Mouse (Mus musculus) common myeloid progenitor, adult 5-6 weeks (primary cell): ENCODE measurements around the gene Cpm. TPM values are rescaled to one million over a fixed set of nuclear protein-coding genes. Genes with fewer than 3 reads are reported as not detected.
A peak's percentile ranks its signal among the peaks of the same experiment; 100 is the strongest.

Experiments used
- ATAC-seq: replicated peaks from 2 replicates; pipeline ENCODE4 v1.8.0; 2016; ENCODE audit warnings: low read depth, mild to moderate bottlenecking, moderate TSS enrichment, inconsistent platforms; ENCODE audit not compliant: poor library complexity, severe bottlenecking
- total RNA-seq: library from RNA; stranded (forward); fragments of 200-1000, 187-1606 nt; gene quantifications from 2 replicates; pipeline ENCODE4 v1.2.3, GENCODE M21; 2017

Gene Cpm
- total RNA-seq, 1 experiment from 2014 or later, result 0.14 TPM

DNA sequence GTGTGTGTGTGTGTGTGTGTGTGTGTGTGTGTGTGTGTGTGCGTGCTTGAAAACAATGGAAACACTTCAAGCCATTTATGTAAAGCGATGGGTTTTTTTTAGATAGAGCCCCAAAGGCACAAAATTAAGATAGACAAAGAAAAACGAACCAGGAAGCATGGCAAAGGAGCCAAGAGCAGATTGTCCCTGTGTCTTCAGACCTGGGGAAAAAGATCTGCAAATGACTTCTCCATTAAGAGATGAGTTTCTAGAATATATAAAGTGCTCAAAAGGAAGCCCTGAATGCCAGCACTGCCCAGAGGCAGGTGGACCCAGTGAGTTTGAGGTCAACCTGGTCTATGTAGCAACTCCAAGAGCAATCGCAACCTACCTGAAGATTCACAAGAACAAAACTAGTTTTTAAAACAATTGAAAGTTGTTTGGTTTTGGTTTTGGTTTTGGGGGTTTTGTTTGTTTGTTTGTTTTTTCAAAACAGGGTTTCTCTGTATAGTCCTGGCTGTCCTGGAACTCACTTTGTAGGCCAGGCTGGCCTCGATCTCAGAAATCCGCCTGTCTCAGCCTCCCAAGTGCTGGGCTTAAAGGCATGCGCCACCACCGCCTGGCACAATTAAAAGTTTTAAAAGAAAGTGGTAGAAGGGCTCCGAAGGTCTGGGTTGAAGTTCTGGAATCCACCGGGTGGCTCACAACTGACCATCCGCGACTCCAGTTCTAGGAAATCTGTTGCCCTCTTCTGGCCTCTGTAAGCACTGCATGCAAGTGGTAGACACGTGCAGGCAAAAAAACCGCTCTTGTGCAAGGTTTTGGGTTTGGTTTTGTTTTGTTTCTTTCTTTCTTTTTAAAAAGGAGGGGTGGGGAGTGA, 52.9 kb downstream of the Cpm start:
- ATAC-seq, result peak; percentile 69

DNA sequence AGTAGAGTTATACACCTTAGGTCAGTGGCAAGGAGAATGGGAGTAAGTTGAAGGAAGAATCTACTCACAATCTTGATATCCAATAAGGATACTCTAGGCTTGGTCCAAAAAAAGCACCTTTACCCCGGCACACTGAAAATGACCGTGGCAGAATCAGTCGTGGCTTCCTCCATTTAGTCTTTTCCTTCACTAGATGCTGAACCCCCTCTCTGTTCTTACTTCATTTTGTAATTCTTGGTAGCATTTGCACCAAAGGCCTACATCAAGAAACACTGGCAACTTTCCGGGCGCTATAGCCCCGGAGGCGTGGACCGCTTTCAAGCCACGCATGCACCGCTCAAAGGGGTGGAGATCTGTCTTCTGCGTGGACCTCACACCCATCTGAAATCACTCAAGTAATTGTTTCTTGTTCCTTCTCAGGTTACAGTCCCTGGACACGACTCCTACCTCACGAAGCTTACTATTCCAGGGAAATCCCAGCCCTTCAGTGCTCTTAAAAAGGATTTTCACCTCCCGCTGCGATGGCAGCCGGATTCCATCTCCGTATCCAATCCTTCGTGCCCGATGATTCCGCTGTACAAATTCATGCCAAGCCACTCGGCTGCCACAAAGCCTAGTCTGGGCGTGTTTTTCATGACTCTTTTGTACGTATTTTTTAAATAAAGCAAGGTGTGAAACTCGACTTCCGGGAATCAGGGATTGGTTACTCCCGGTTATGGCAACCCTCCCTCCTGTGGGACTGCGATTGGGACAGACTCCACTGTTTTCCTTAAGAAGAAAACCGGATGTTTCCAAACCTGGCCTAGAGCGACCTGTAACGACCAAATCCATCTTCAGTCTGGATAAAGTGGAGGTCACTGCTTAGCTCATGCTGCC, 53.8 kb downstream of the Cpm start:
- ATAC-seq, result no peak

DNA sequence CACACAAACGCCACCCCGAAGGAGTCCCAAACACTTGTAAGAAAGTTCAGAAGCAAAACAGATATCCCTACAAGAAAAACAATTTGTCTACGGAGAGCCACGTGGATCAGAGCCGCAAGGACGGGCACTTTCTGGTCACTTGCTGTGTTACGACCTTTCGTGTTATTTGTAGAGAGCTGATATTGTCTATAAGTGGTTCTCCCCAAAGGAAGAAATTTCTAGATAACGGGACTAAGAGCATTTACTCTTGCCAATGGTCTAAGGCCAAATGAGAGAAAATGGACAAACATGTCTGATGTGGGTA, 54.4 kb downstream of the Cpm start:
- ATAC-seq, result no peak

DNA sequence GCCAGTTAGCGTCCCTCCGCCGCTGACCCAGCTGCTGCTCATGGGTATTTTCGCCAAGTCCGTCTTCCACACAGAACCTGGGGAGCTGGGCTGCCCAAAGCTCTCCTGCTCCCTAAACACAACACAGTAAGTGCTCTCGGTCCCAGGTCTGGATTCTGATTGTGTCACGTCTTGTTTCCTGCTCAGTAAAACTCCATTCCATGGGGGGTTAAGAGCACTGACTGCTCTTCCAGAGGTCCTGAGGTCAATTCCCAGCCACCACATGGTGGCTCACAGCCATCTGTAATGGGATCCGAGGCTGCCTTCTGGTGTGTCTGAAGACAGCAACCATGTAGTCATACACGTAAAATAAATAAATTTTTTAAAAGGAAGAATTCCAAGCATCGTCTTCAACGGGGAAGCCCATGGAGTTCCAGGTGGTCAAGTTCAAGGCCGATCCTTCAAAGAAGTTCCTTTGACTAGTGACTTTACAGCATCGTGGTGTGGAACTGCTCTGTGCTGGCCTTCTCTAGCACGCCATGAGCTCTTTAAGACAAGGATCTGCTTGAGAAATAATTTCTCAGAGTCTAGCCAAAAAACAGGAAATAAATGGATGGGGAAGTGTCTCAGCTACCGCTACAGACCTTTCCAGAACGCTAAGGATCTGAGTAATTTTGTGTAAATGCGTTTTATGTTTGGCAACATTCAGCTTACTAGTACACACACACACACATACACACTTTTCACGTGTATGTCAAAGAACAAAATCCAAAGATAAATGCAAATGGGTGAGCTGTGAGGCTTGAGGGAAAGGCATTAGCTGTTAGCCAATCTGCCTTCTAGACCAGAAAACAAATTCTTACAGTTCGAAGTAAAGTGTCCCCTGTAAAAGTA, 55.2 kb downstream of the Cpm start:
- 0 out of 2 replicates have a peak, but pooled peaks have one; percentile 37 for ATAC-seq

DNA sequence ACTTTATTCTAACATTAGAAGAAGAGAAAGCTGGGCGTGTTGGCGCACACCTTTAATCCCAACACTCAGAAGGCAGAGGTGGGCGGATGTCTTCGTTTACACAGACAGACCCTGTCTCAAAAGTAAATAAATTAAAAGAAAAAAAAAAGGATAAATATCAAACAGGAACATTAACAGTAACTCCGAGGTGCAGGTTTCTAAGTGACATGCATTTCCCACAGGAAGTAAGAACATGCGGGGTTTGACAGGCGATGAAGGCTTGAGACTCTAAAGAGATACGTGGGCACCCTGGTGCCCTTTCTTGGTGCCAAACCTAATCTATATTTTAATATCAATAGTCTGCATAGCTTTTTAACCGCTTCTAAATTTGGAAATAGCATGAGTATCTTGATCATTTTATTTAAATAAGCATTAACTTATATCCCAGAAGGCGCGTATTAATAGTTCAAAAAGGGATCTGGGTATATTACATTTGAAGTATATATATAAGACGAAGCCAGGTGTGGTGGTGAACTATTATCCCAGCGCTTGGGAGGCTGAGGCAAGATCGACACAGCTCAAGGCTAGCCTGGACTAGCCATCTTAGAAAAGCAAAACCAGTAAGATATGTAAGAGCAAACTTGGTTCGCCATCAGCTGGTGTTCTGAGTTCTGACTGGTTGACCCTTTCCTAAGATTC, 56.0 kb downstream of the Cpm start:
- no peak for ATAC-seq

DNA sequence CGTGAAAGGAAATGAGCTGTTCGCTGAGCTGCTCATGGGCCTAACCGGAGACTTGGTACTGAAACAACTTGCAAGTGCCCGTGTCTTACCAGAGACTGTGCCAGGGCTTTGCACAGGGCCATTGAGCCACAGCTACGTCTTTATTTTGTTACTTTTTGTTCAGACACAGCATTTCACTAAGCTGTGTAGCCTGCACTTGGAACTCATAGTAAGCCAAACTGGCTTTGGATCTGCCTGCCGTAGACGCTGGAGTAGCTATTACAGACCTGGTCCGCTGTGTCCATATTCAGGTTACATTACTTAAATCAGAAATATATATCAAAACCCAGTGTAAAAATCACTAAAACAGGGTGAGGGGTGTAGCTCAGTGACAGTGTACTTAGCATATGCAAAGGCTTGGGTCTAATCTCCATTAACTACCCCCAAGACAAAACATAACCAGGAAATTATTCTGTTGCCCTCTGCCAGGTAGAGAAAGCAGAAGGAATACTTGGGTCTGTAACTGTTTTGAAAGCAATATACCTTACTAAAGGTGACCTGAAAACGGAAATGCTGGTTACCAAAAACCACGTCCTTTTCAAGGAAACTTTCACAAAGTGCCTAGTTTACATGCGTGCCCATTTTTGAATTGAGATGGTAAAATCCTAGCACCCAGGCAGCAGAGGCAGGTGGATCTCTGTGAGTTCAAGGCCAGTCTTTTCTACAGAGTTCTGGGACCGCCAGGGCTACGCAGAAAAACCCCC, 56.7 kb downstream of the Cpm start:
- ATAC-seq, result no peak

DNA sequence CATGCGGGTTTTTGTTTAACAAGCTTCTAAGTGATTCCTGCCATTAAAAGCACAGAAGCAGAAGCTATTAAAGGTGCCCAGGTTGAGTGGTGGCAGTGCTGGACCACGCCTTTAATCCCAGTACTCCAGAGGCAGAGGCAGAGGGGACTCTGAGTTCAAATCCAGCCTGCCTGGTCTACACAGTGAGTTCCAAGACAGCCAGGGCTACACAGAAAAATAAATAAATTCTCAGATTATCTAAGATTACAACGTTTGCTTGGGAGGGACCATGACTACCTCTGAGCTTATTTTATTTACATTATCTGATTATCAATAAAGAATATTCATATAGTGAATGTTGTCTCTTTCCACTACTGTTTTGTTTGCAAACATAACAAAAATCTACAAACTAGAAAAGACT, 57.7 kb downstream of the Cpm start:
- no peak for ATAC-seq

DNA sequence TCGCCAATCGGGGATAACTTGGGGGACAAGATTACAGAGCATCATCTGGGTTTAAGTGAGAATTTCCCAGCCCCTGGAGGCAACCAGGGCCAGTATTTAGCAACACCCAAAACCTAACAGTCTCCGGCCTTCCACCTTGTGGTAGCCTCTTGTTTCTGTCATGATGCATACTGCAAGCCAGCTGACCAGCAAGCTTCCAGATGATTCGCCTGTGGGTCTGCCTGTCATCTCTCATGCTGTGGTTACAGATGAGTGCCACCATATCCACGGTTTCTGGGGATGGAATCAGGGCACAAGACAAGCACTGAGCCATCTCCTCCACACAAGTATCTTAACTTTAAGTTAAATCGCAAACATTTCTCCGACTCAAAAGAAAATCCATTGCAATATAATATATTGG, 58.3 kb downstream of the Cpm start:
- ATAC-seq, result no peak

DNA sequence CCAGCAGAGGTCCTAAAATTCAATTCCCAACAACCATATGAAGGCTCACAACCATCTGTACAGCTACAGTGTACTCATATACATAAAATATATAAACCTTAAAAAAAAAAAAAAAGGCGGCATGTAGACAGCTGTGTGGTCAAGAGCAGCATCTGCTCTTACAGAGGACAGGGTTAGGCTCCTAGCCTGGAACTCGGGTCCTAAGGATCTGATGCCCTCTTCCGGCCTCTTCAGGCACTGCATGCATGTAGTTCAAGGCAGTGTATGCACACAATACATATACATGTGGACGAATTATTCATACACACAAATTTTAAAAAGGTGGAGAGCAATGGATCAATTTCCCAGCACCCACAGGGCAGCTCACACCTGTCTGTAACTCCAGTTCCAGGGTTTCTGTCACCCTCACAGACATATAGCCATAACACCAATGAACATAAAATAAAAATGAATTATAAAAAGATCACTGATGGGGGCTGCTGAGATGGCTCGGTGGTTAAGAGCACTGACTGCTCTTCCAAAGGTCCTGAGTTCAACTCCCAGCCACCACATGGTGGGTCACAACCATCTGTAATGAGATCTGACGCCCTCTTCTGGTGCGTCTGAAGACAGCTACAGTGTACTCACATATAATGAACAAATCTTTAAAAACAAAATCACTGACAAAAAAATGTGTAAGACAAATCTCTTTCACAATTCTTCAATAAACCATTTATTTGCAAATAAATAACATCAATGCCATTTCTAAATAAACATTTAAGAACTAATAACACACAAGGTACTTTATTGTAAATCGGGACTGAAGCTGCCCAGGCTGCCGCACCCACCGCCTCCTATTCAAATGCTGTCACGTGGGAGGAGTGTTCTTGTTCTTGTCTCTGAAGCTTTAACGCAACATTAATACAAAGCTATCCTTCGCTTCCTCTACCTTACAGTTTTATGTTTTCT, 59.2 kb downstream of the Cpm start:
- 0 out of 2 replicates have a peak, but pooled peaks have one; percentile 52 for ATAC-seq

DNA sequence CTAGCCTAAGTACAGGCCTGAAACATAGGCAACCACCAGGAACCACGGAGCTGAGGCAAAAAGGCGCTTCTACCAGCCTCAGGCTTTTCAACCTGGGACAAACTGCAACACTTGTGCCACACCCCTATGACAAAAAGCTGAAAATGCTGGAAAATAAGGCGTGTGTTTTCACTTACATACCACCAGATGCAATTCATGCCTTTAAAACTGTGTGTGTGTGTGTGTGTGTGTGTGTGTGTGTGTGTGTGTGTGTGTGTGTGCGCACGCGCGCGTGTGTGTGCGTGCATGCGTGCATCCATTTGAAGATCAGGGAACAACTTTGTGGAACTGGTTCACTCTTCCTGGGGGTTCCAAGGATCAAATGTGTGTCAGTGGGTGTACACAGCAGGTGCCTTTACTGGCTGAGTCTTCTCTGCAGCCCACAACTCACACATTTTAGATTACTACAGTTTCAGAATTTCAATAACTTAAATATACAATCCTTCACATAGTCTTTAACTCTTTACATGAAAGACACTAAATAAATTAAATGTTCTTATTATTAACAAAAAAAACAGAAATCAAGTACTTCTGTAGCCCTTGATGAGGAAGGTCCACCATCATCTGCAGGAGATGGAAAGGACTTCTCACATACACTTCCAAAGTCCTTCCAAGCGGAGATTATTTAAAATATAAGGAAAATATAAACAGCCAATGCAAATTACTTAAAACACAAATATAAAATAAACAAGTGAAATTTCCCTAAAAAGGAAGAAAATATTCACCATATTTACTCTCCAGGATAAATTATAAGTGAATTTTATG, 60.2 kb downstream of the Cpm start:
- ATAC-seq, result no peak

DNA sequence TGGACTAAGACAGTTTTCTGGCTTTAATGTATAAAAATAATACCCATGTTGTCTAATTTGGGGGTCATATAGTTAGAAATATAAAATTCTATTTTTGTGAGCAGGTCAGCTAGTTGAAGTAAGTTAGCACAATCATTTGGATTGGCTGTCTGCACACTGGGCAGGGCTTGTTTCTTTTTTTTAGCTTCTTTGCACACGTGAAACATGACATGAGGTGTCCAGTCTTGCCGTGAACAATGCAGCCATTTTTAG, 60.7 kb downstream of the Cpm start:
- ATAC-seq, result no peak

DNA sequence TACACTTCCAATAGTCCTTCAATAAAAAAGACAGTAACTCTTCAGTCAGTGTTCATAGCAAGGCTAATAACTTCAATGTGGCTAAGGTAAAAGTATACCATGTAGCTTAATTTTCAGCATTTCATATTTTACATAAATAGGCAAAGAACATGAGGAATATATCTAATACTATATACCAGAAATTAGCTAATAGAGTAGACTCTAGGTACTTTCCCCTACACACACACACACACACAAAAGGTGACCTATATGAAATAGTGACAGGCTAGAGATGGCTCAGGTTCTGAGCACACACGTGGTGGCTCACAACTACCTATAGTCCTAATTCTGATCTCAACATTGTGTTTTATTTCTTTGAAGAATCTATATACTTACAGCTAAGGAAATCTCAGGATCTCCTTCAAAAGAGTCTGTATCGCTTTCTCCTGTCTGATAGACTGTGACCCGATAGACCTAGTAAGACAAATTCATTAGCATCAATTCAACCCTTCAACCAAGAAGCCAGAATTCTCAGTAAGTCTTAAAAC, 61.5 kb downstream of the Cpm start:
- no peak for ATAC-seq

DNA sequence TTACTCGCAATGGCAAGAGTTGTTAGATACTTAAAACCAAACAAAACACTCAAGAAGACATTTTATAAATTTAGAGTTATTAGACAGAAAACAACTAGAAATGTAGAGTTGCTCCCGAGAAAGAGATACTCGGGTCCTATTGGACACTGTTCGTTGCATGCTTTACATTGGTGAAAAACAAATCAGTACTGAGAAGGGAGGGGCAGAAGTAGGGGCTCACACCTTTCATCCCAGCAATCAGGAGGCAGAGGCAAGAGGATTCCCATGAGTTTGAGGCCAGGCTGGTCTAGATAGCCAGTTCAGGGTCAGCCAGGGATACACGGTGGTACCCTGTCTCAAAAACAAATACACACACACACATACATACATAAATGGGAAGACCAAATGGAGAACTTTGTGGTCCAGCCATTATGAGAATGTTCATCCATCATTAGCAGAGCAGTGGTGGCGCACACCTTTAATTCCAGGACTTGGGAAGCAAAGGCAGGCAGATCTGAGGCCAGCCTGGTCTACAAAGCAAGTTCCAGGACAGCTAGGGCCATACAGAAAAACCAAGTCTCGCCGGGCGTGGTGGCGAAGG, 62.2 kb downstream of the Cpm start:
- no peak for ATAC-seq

DNA sequence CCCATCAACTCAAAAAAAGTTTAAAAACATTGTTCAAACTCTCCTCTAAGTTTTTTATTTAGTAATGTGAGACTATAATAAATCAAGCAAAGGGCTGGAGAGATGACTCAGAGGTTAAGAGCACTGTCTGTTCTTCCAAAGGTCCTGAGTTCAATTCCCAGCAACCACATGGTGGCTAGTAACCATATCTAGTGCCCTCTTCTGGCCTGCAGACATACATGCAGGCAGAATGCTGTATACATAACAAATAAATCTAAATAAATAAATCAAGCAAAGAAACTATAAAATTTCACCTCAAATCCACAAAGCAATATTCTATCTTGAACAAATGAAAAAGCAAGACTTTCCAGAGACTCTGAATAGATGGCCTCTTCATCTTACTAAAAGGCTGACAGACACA, 62.9 kb downstream of the Cpm start:
- ATAC-seq, result no peak

DNA sequence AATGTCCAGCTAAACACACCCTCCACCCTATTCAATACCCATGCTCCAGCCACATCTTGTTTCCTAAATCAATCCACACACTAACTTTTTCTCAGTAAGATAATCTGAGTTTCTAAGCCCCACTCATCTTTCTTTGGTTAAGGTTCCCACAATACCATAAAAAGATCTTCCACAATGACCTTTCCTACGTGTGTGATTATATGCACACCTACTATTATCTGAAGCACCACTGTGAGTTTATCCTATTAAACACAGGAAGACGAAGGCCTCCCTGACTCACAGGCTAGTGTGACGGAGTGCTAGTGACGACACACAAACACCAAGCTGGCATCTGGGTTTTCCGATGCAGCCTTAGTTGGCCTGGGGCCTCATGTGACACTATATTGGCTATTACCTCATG, 63.7 kb downstream of the Cpm start:
- no peak for ATAC-seq

DNA sequence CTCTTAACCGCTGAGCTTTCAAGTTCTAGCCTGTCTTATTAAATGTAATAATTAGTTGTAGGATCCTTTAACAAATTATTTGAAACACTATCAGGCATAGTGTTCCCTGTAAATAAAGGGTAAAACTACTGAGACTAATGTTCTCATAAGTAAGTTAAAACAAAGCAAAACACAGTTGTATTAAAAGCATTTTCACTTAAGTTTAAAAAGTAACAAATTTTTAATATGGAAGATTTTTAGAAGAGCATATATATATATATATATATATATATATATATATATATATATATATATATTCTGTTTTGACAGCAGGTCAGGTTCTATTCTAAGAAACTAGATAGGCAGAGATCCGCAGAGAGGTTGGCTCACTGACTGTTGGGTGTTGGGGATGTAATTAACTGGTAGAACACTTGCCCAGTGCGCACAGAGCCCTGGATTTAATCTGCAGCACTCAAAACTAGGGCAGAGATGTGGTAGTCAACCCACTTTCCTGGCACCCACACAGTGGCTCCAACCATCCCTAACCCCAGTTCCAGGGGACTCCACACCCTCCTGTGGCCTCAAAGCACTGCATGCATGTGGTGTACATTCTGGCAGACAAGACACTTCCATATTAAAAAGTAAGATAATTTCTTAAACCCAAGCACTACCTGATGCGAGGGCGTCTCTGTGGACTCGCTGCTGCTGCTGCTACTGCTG, 65.1 kb downstream of the Cpm start:
- ATAC-seq, result no peak
